Mouse (Mus musculus): ENCODE measurements around the gene Tmed9. TPM values are rescaled to one million over a fixed set of nuclear protein-coding genes. Genes with fewer than 3 reads are reported as not detected.

Tmed9 gene
- total RNA-seq (2021), result 100 to 1,000 TPM; 141 to 184 TPM
- long read RNA-seq, experiment 1, transcript Tmed9-201 (5 exons, 1,420 nt), result major isoform, 58 of 63 reads
- long read RNA-seq, experiment 1, partial matches to known transcripts, result 1 of 63 reads
- long read RNA-seq, experiment 1, other reads (novel, unspliced or antisense), result 3 of 63 reads
- long read RNA-seq, experiment 2, transcript Tmed9-201 (5 exons, 1,420 nt), result major isoform, 59 of 84 reads
- long read RNA-seq, experiment 2, partial matches to known transcripts, result 22 of 84 reads
- long read RNA-seq, experiment 2, other reads (novel, unspliced or antisense), result 1 of 84 reads

- no peak for DNase-seq (ENCODE audit: low spot score in 2 of 2)
These were observed at the start of gene Tmed9 for GRCm38 (mm10) chr13:55573432-55573831. Gene Tmed9 (plus strand): TSS chr13:55573732.

- DNase-seq (ENCODE audit: low spot score in 2 of 2), result no peak
These were observed 49.5 kb upstream of the Tmed9 start for GRCm38 (mm10) chr13:55523951-55524600.

- no peak for DNase-seq (ENCODE audit: low spot score in 2 of 2)
These were observed 47.6 kb upstream of the Tmed9 start for GRCm38 (mm10) chr13:55525733-55526553.

- DNase-seq (ENCODE audit: low spot score in 2 of 2), result no peak
These were observed 46.3 kb upstream of the Tmed9 start for GRCm38 (mm10) chr13:55527212-55527611.

GRCm38 (mm10) chr13:55527834-55528772 is 45.4 kb upstream of the Tmed9 start:
- no peak for DNase-seq (ENCODE audit: low spot score in 2 of 2)

GRCm38 (mm10) chr13:55529198-55529915 is 44.2 kb upstream of the Tmed9 start, which contains the start of gene Dok3:
Gene Dok3 (minus strand): TSS chr13:55529296.
- no peak for DNase-seq (ENCODE audit: low spot score in 2 of 2)

- no peak for DNase-seq (ENCODE audit: low spot score in 2 of 2)
These were observed 38.3 kb upstream of the Tmed9 start for GRCm38 (mm10) chr13:55535191-55535590.

GRCm38 (mm10) chr13:55535796-55536193 is 37.7 kb upstream of the Tmed9 start:
- DNase-seq (ENCODE audit: low spot score in 2 of 2), result no peak

GRCm38 (mm10) chr13:55536194-55537175 is 37.0 kb upstream of the Tmed9 start, which contains the start of gene Ddx41:
Gene Ddx41 (minus strand): TSS chr13:55536658.
- peak; percentile 99 for DNase-seq (ENCODE audit: low spot score in 2 of 2)

GRCm38 (mm10) chr13:55540933-55541332 is 32.6 kb upstream of the Tmed9 start:
- DNase-seq (ENCODE audit: low spot score in 2 of 2), result no peak

GRCm38 (mm10) chr13:55542891-55543290 is 30.6 kb upstream of the Tmed9 start:
- DNase-seq (ENCODE audit: low spot score in 2 of 2), result no peak

GRCm38 (mm10) chr13:55543447-55543846 is 30.1 kb upstream of the Tmed9 start:
- no peak for DNase-seq (ENCODE audit: low spot score in 2 of 2)

GRCm38 (mm10) chr13:55544792-55545191 is 28.7 kb upstream of the Tmed9 start:
- no peak for DNase-seq (ENCODE audit: low spot score in 2 of 2)

- no peak for DNase-seq (ENCODE audit: low spot score in 2 of 2)
These were observed 25.6 kb upstream of the Tmed9 start for GRCm38 (mm10) chr13:55547916-55548315.

- DNase-seq (ENCODE audit: low spot score in 2 of 2), result peak in 1 of 2 experiments; percentile 36
These were observed 25.1 kb upstream of the Tmed9 start for GRCm38 (mm10) chr13:55548426-55548825.

- DNase-seq (ENCODE audit: low spot score in 2 of 2), result no peak
These were observed 24.5 kb upstream of the Tmed9 start for GRCm38 (mm10) chr13:55549061-55549460.

- DNase-seq (ENCODE audit: low spot score in 2 of 2), result no peak
These were observed 17.6 kb upstream of the Tmed9 start for GRCm38 (mm10) chr13:55555921-55556320.

GRCm38 (mm10) chr13:55557499-55557898 is 16.0 kb upstream of the Tmed9 start:
- no peak for DNase-seq (ENCODE audit: low spot score in 2 of 2)
